Mouse (Mus musculus) splenic B cell, adult 2 months (primary cell): Measurements from ENCODE around the gene Ddx23.
A peak's percentile ranks its signal among the peaks of the same experiment; 100 is the strongest.

ENCODE experiments used
- DNase-seq: peaks from one replicate; pipeline ENCODE4 v3.0.0-alpha.2; 2011; ENCODE audit warnings: low read depth, low spot score
- H3K27me3 ChIP-seq: 2 replicates; pipeline ENCODE4 v1.6.1; 2012; ENCODE audit warnings: mild to moderate bottlenecking, low read length, moderate library complexity, mixed read lengths; ENCODE audit not compliant: control insufficient read depth, poor library complexity, insufficient read depth, severe bottlenecking
- H3K36me3 ChIP-seq: 2 replicates; pipeline ENCODE4 v1.6.1; 2012; ENCODE audit warnings: mild to moderate bottlenecking, low read length, moderate library complexity, mixed read lengths; ENCODE audit not compliant: control insufficient read depth, poor library complexity, insufficient read depth, severe bottlenecking

The Ddx23 gene

DNA sequence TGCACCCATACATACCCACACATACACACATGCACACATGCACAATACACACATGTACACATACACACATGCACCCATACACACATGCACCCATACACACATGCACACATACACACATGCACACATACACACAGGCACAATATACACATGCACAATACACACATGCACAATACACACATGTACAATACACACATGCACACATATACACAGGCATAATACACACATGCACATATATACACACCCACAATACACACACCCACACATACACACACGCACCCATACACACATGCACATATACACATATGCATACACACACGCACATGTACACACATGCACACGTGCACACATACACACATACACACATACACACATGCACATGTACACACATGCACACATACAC lies 50.5 kb downstream of the Ddx23 start:
- Histone ChIP-seq H3K27me3 (peaks cover 5% of the 10 kb centered on the region; the same call in 1 of the 2 replicates), H3K36me3 (no peaks in the 10 kb centered on the region)
- no peak for DNase-seq

DNA sequence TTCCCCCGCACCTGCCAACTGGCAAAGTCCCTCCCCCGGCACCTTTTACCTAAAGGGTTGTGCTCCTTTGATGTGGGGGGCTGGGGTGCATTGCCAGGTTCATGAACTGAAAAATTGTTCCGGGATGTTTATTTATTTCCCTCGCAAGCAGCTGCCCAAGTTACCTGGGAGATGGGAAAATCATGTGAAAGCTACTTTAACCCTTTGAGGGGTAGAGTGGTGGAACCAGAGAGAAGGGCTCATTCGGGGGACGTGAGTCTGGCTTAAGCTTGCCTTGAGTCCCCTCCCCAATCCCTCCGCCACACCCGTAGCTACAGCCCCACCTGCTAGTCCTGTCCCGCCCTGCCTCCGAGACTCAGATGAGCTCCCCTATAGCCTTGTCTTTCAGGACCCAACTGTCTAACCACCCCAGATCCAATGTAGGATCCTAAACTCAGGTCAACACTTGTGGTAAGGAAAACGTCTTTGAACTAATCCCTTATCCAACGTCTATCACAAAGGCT lies 52.5 kb downstream of the Ddx23 start:
- DNase-seq, result no peak
- peaks cover 5% of the 10 kb centered on the region; the same call in 1 of the 2 replicates for H3K27me3 ChIP-seq

DNA sequence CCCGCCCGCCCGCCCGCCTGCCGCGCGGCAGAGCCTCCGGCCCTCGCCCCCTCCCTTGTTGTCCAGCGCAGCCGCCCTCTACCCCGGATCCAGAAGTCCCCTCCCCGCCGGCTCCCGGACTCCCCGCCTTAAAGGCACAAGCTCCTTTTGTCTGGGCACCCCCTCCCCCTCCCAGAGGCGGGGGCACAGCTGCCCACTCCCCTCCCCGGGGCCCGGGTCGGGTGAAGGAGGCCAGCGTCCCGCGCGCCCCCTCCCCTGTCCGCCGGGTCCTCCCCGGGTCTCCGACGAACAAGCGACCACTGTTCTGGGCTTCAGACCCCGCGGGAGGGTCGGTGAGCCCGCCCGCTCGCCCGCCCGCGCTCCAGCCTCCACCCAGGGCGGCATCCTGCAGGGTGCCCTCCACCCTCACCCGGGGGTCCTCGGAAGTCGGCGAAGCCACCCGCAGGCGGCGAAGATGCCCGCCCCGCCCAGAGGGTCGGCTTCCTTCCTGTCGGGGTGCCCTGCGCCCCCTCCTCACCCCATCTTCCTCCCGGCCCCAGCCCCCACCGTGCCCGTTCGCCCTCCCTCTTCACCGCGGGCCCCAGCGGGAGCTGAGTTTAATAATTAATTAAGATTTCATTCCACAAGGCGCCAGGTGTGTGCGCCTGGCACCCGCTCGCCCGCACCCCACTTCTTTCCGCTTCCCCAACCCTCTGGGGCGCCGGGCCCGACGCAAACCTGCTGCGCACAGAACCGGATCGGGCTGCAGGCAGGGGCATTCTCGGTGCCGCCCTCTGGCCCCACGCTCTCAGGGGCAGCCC lies 53.2 kb downstream of the Ddx23 start, which contains the start of gene Adcy6:
Gene Adcy6, minus strand, starts transcription at position 746 of the 800 bp plus-strand sequence.
- peak; percentile 36 for DNase-seq
- peaks cover 5% of the 10 kb centered on the region; the same call in 1 of the 2 replicates for H3K27me3 ChIP-seq
- H3K36me3 ChIP-seq, result no peaks in the 10 kb centered on the region

More for the DNA sequence above, 52.5 kb downstream of the Ddx23 start:
- H3K36me3 ChIP-seq, result no peaks in the 10 kb centered on the region

DNA sequence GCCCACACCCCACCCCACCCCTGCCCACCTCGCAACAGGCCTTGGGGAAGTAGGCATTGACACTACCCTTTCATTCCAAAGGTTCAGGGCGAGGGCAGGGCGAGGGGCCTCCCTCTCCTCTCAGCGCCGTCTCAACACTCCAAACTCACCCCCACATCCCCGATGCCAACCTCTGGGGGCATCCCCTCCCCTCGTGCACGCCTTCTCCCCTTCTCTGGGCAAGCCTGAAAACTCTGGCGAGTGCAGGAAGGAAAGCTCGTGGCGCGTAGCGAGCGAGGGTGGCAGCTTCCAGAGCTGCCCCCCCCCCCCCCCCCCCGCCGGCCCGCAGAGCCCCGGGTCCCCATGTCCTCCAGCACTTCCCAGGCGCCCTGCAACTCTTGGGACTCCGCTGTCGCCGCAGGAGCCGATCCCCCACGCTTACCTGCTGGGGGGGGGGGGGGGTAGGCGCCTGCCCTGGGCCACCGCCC lies 53.9 kb downstream of the Ddx23 start:
- H3K36me3 ChIP-seq, result no peaks in the 10 kb centered on the region
- peak; percentile 18 for DNase-seq
- H3K27me3 ChIP-seq, result peaks cover 5% of the 10 kb centered on the region; the same call in 1 of the 2 replicates

DNA sequence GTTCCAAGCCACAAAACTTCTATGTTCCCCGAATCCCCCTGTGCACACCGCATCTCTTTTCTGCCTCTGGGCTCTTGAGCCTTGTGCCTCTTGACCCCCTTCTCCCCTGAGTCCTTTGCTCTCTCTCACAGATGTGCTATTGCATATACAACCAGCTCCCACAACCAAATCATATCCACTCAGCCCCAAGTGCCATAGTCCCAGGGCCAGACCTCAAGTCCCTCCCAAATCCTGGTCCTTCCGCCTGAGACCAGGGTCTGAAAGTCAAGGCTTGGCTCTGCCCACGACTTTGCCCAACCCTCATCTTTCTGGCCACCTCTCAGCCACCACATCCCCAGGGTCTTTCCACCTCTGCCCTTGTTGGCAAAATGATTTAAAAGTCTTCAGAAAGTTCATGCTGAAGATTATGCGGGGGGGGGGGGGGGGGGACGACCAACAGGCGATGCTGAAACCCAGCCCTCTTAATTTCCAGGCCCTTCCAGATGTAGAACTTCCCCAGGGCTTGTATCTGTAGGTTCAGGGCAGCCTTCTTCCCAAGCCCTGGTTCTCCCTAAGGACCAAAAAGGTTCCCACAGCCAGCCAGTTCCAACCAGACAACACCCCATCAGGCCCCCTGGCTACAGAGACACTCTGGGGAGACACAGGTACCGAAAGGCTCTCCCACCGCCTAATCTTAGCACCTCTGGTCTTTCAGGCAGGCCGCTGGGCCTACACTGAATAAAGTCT lies 54.5 kb downstream of the Ddx23 start:
- peaks cover 5% of the 10 kb centered on the region; the same call in 1 of the 2 replicates for H3K27me3 ChIP-seq
- no peaks in the 10 kb centered on the region for H3K36me3 ChIP-seq
- DNase-seq, result no peak

DNA sequence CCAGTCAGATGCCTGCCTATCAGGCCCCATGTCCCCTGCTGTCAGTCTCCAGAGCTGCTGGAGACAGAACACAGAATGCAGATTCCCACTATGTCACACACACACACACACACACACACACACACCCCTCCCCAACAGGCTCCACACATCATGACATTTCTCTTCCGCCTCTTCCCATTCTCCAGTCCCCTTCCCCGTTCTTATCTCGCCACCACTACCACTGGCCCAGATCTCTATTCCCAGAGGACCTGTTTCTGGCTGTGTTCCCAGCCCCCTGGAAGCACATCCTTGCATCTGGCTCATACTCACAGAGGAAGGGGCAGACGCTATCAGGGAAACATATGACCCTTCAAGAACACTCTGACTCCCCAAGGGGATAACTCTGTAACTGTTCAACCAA lies 55.1 kb downstream of the Ddx23 start:
- Histone ChIP-seq H3K27me3 (peaks cover 5% of the 10 kb centered on the region; the same call in 1 of the 2 replicates), H3K36me3 (no peaks in the 10 kb centered on the region)
- DNase-seq, result no peak

DNA sequence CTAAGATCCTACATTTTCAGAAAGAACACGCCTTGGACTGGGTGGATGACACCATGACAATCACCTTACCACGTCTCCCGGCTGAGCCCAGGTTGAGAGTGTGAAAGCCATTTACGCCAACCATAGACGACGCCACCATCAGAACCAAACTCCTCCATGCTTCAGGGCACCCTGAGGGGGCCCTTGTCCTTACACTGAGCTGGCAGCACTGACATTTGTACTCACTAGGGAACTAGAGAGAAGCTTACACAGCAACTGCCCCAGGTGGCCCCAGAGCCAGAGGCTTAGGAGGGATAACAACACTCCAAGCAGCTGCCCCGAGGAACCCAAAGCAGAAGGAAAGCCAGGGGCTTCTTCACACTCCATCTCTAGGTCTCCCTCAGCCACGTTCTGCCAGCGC lies 56.0 kb downstream of the Ddx23 start:
- DNase-seq, result no peak
- peaks cover 5% of the 10 kb centered on the region; the same call in 1 of the 2 replicates for H3K27me3 ChIP-seq
- H3K36me3 ChIP-seq, result no peaks in the 10 kb centered on the region

DNA sequence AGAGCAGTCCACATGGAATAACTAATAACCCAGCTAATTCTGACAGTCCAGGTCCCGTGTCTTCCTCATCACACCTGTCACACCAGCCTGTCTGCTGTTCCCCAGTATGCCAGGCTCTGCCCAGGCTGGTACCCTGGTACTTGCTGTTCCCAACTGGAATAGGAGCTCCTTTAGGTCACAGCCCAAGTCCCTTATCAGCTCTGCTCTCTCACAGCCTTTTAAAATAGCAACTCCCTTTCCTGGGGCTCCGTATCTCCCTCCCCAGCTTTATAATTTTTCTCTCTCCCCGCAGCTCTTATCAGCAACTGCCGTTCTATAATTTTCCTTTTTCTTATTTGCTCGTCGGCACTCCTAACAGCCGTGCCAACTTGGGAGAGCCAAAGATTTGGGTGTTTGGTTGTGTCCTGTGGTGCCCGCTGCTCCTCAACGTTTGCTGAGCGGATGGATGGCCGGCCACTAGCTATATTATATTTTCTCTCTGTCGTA lies 56.6 kb downstream of the Ddx23 start:
- peaks cover 5% of the 10 kb centered on the region; the same call in 1 of the 2 replicates for H3K27me3 ChIP-seq
- no peaks in the 10 kb centered on the region for H3K36me3 ChIP-seq
- no peak for DNase-seq

DNA sequence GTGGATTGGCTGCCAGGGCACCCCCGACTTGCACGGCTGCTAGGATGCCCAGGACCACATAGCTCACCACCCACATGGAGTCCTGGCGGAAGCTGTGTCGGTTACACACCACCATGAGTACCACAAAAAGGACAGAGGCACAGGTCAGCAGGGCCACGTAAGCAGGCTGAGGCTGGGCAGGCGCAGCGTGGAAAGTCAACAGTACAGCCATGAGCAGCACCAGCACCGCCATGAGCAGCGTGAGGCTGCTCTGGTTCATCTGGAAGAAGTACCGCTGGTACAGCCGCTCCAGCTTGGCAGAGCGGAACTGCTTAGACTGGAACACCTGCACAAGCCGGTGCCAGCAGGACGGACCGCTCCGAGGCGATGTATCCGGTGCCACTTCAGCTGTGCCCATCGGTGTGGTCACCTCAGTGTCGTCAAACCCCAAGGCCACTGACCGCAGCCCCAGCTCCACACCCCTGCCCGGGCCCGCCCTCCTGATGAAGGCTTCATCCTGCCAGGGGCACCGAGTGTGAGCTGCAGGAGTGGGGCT lies 58.6 kb downstream of the Ddx23 start:
- Histone ChIP-seq H3K36me3 (no peaks in the 10 kb centered on the region), H3K27me3 (no peaks in the 10 kb centered on the region)
- no peak for DNase-seq

DNA sequence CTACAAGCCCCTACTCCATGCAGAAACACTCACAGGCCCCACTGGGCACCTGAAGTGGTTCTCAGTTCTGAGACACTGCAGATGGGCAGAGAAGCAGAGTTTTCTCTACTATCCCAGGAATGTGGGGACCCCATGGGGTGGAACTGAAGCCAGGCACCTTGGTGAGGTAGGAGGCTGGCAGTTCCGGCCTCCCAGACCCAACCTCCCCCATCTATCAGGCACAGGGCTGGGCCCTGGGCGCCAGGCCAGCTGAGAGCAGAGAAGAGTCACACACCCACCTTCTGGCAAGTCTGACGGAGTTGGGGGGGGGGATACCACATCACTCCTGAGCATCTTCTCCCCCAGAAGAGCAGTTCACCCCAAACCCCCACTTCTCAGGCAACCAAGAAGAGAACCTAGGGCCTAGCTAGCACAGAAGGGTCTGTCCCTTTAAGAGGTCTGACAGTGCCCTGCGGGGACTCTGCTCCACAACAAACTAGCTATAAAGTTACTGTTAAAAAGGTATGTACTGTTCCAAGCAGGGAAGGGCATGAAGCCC lies 59.7 kb downstream of the Ddx23 start:
- Histone ChIP-seq H3K36me3 (no peaks in the 10 kb centered on the region), H3K27me3 (no peaks in the 10 kb centered on the region)
- no peak for DNase-seq

DNA sequence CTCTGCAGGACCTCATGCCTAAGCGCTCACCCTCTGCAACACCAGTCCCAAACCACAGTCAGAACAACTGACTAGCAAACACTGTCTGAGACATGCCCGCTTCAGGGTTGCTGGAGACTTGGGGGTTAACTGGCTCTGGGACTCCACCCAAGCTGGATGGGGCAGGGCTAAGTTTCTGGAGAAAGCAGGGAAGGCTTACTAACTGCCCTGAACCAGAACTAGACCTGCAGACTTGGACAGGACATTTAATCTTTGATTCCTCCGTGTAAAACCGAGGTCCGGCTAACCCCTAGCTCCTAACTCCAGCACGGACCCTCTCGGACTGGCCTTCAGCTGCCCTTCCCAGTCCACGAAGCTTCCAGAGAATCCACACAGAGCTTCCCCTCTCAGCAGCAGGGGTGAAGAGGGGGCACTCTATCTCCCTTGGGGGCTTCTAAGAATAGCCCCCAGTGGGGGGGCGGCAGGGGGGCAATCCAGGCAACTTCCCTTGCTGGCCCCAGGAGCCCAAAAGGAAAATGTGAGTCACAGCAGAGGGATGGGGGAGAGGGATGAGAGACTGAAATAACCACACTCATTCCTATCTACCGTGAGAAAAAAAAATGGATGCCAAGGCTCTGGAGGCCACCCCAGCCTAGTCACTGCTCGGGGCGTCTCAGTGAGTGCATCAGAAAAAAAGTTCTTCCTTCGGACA lies 60.4 kb downstream of the Ddx23 start:
- no peaks in the 10 kb centered on the region for H3K27me3 ChIP-seq
- no peak for DNase-seq
- no peaks in the 10 kb centered on the region for H3K36me3 ChIP-seq

DNA sequence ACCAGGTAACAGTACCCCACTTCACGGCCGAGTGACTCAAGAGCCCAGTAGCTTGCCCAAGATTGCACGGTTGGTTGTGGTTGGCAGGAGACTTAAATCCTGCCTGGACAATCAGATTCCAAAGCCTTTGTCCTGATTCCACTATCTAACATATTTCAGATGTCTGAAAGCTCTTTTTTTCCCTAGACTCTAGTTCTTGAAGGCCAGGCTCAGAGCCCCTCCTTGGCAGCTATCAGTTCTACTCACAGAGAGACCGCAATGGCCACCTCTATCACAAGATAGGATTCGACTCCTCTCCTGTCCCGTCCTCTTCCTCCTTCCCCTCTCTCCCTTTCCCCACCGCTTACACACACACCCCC lies 60.9 kb downstream of the Ddx23 start:
- Histone ChIP-seq H3K36me3 (no peaks in the 10 kb centered on the region), H3K27me3 (no peaks in the 10 kb centered on the region)
- DNase-seq, result no peak

DNA sequence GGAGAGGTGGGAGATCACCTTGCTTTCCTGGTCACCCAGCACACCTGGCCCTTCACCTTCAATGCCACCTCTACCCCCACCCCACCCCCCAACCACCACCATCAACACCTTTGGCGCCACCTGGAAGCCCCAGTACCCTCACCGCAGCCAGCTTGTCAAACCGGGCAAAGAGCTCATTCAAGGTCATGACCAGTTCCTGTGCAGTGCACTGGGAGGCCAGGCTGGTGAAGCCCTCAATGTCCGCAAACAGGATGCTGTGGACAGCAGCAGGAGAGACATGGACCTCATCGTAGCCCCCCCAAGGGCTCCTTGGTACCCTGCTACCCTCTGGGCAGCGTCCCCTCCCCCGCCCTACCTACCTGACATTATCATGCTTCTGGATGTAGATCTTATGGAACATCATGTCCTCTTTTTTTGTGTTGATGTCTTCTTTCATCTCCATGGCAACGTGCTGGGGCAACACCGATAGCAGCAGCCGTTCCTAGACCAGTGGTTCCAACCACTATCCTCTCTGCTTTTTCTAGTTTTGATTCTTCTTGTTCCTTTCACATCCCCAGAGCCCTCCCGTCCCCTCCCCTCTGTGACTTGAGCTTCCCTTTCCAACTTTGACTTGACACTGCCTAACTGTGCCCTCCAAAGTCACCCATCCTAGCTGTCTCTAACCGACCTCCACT lies 62.5 kb downstream of the Ddx23 start:
- Histone ChIP-seq H3K27me3 (no peaks in the 10 kb centered on the region), H3K36me3 (no peaks in the 10 kb centered on the region)
- no peak for DNase-seq

DNA sequence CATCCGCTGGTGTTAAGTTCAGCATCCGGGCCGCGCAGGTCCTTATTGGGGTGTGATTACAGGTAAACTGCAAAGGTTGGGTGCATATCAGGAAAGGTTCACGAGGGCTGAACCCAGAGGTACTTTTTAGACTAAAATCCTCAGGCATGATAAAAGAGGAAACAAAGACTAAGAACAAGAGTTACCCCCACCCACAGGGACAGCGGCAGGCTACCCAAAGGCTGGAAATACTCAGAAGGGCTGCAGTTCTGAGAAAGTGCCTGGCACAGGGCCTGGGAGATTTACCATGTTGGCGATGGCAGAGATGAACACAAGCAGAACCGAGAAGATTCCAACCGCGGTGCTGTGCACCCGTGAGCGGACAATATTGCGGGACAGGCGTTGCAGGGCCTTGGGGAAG lies 66.1 kb downstream of the Ddx23 start:
- no peak for DNase-seq
- H3K36me3 ChIP-seq, result no peaks in the 10 kb centered on the region
- no peaks in the 10 kb centered on the region for H3K27me3 ChIP-seq
